Mouse (Mus musculus): ENCODE results near the gene Mtmr12. TPM values are rescaled to one million over a fixed set of nuclear protein-coding genes. Genes with fewer than 3 reads are reported as not detected.

Mtmr12 gene
- polyA plus RNA-seq, 1 experiment from 2014 or later, result 16.5 TPM

DNA sequence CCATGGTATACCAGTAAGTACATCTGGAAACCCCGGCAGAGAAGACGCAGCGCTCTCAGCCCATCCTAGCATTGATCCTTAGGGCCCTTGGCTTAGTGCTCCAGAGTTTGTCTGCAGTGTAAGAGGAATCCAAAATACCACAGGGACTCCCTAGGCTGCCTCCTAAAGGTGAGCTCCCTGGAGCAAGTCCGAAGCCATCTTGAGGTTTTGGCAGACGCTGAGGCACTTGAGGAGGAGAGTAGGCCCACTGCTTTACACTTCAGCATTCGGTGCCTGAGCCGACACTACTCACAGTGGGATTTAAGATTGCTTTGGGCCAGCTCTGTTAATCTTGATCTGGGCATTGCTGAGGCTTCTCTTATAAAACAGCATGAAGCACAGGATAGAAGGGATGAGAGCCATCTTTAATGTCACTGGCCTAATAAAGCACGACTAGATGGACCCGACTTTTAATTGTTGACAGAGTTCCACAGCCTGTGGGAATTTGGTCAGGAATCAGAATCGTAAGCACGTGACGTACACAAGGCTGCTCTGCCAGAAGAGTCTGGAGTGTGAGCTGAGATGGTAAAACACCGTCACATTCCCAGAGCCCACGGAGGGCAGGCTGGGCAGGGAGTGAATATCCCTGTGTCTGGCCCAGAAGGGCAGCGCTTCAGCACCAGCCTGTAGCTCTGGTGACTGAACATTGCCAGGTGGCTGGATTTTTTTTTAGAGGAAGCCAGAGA lies 46.8 kb downstream of the Mtmr12 start:
- ATAC-seq (ENCODE audit: low FRiP score) (no peak), DNase-seq (ENCODE audit: low spot score, missing footprints) (peak; percentile 73)
- WGBS, result 91% methylated on average over 15 of the region's 15 CpGs

DNA sequence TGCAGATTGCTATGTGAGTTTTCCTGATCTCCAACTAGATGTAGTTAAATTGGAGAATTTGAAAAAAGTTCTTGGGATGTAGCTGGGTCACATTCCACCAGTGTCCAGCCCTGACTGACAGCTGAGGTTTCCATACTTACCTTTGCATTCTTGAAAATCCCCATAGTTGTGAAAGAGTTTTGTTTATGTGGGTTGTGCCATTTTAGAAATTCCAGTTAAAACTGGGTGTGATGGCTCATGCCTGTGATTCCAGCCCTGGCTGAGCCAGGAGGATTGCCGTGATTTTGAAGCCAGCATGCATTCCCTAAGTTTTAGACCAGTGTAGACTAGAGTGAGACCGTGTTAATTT lies 47.3 kb downstream of the Mtmr12 start:
- Histone ChIP-seq H3K27me3 (ENCODE audit: control insufficient read depth, insufficient read depth, low read length) (no peaks in the 10 kb centered on the region), H3K4me2 (no peak overlapping the region), H3K9ac (ENCODE audit: low read length) (no peak overlapping the region), H3K36me3 (ENCODE audit: control insufficient read depth, insufficient read depth, low read length) (peaks cover 3% of the 10 kb centered on the region; the same call in 1 of the 2 replicates), H3K4me1 (ENCODE audit: control insufficient read depth, insufficient read depth, low read length) (peaks cover 3% of the 10 kb centered on the region; the same call in 1 of the 2 replicates), H3K27ac (ENCODE audit: low read depth, low read length) (no peak overlapping the region), H3K9me3 (ENCODE audit: control insufficient read depth, low read length) (no peaks in the 10 kb centered on the region), H3K4me3 (ENCODE audit: low read depth, low read length) (no peak overlapping the region)
- peak; percentile 4 for DNase-seq (ENCODE audit: low spot score, missing footprints)
- 94% methylated on average over 2 of the region's 2 CpGs for WGBS
- ATAC-seq (ENCODE audit: low FRiP score), result no peak

More for the DNA sequence above, 46.8 kb downstream of the Mtmr12 start:
- H3K9ac ChIP-seq (ENCODE audit: low read length), result no peak overlapping the region
- no peak overlapping the region for H3K4me2 ChIP-seq
- no peak overlapping the region for H3K27ac ChIP-seq (ENCODE audit: low read depth, low read length)
- H3K4me1 ChIP-seq (ENCODE audit: control insufficient read depth, insufficient read depth, low read length), result peaks cover 9% of the 10 kb centered on the region; the same call in 1 of the 2 replicates
- no peaks in the 10 kb centered on the region for H3K9me3 ChIP-seq (ENCODE audit: control insufficient read depth, low read length)
- no peak overlapping the region for H3K4me3 ChIP-seq (ENCODE audit: low read depth, low read length)
- H3K36me3 ChIP-seq (ENCODE audit: control insufficient read depth, insufficient read depth, low read length), result peaks cover 3% of the 10 kb centered on the region; the same call in 1 of the 2 replicates
- H3K27me3 ChIP-seq (ENCODE audit: control insufficient read depth, insufficient read depth, low read length), result no peaks in the 10 kb centered on the region

DNA sequence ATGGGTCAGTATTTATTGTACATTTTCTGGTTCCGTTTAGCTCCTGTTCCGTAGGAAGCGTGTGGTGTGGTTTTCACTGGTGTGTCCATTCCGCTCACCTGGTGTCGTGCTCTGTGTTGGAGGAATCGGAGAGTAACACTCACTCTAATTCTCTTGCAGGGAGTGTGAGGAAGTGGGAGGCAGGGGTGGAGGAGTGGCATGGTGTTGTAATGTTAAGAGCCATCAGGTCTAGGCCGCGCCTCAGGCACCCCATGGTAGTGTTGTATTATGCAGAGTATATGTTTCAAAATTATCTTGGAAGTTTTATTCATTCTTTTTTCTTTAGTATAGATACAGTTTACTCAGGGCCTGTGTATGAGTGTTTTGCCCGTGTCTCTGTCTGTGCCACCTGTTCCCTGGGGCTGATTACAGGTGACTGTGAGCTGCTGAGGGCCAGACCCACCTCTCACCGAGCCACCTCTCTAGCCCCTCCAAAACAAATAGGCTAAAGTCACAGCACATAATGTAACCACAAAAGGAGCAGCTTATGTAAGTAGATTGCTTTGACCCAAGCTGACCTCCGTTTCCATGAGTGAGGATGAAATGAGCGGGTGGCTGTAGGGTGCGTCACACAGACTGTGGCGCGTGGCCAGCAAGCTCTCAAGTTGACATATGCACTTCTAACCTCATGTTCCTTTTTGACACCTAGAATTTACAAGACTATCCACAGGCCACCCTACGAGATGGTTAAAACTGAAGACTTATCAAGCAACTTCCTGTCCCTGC lies 53.1 kb downstream of the Mtmr12 start:
- peaks cover 4% of the 10 kb centered on the region for H3K36me3 ChIP-seq (ENCODE audit: control insufficient read depth, insufficient read depth, low read length)

DNA sequence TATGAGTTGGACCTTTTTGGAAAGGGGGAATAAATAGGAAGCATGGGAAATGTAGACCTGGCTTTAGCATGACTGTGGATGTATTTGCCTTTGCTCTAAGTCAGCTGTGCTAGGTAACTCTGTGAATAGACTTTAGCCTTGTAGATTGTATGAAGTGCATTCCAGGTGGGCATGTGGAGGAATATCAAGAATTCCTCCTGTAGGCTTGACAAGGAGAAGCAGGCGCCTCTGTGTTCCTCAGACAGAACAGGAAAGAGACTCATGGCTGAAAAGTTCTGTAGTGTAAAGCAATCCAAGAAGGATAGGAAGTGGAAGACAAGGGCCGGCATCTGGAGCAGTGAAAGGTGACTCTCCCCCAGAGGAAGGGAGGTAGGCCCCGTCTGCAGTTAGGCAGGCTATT lies 58.2 kb downstream of the Mtmr12 start:
- no peak for DNase-seq (ENCODE audit: low spot score, missing footprints)
- no peak overlapping the region for H3K27ac ChIP-seq (ENCODE audit: low read depth, low read length)
- WGBS, result 94% methylated on average over 3 of the region's 3 CpGs
- H3K36me3 ChIP-seq (ENCODE audit: control insufficient read depth, insufficient read depth, low read length), result peaks cover 19% of the 10 kb centered on the region
- H3K27me3 ChIP-seq (ENCODE audit: control insufficient read depth, insufficient read depth, low read length), result no peaks in the 10 kb centered on the region
- no peak overlapping the region for H3K9ac ChIP-seq (ENCODE audit: low read length)
- no peaks in the 10 kb centered on the region for H3K9me3 ChIP-seq (ENCODE audit: control insufficient read depth, low read length)
- no peak overlapping the region for H3K4me2 ChIP-seq
- H3K4me3 ChIP-seq (ENCODE audit: low read depth, low read length), result no peak overlapping the region
- no peaks in the 10 kb centered on the region for H3K4me1 ChIP-seq (ENCODE audit: control insufficient read depth, insufficient read depth, low read length)
- ATAC-seq (ENCODE audit: low FRiP score), result no peak

More for the DNA sequence above, 53.1 kb downstream of the Mtmr12 start:
- Histone ChIP-seq H3K27me3 (ENCODE audit: control insufficient read depth, insufficient read depth, low read length) (no peaks in the 10 kb centered on the region), H3K27ac (ENCODE audit: low read depth, low read length) (no peak overlapping the region), H3K9ac (ENCODE audit: low read length) (no peak overlapping the region), H3K4me1 (ENCODE audit: control insufficient read depth, insufficient read depth, low read length) (no peaks in the 10 kb centered on the region), H3K9me3 (ENCODE audit: control insufficient read depth, low read length) (no peaks in the 10 kb centered on the region), H3K4me3 (ENCODE audit: low read depth, low read length) (no peak overlapping the region), H3K4me2 (no peak overlapping the region)
- ATAC-seq (ENCODE audit: low FRiP score) (no peak), DNase-seq (ENCODE audit: low spot score, missing footprints) (peak; percentile 60)
- WGBS, result 93% methylated on average over 16 of the region's 16 CpGs

DNA sequence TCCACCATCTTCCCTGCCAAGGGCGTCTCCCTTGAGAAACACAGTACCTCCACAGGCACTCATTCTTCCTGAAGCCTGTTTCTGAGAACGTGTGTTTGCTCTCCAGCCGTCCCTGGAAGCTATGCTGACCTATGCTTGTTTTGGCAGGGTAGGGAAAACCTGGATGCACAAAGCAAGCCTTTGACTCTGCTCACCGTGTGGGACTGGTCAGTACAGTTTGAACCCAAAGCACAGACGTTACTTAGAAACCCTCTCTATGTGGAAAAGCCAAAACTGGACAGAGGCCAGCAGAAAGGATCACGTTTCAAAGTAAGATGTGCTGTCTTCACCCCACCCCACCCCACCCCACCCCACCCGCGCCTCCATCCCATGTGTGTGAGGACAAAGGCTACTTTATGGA lies 61.6 kb downstream of the Mtmr12 start:
- H3K36me3 ChIP-seq (ENCODE audit: control insufficient read depth, insufficient read depth, low read length), result peaks cover 15% of the 10 kb centered on the region
- 87% methylated on average over 8 of the region's 8 CpGs for WGBS
- H3K4me1 ChIP-seq (ENCODE audit: control insufficient read depth, insufficient read depth, low read length), result no peaks in the 10 kb centered on the region
- no peak overlapping the region for H3K9ac ChIP-seq (ENCODE audit: low read length)
- no peak overlapping the region for H3K4me3 ChIP-seq (ENCODE audit: low read depth, low read length)
- H3K27me3 ChIP-seq (ENCODE audit: control insufficient read depth, insufficient read depth, low read length), result no peaks in the 10 kb centered on the region
- no peak for DNase-seq (ENCODE audit: low spot score, missing footprints)
- H3K4me2 ChIP-seq, result no peak overlapping the region
- H3K27ac ChIP-seq (ENCODE audit: low read depth, low read length), result no peak overlapping the region
- no peaks in the 10 kb centered on the region for H3K9me3 ChIP-seq (ENCODE audit: control insufficient read depth, low read length)
- no peak for ATAC-seq (ENCODE audit: low FRiP score)

DNA sequence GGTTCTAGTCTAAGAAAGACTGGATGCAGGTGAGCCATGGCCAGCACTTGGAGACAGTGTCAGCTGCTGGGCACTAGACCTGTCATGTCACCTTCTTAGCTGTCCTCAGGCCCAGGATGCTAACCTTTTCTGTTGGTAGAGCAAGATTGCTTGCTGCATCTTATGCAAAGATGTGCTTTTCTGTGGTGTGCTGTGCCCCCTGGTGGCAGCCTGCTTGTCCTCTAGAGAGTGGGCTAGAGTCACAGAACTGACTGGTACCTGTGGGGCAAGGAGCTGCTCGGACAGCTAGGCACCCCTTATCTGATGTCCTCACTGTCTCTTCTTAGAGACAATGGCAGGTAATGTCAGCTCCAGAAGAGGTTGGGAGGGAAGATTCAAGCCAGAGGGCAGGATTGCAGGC lies 63.2 kb downstream of the Mtmr12 start:
- Histone ChIP-seq H3K27ac (ENCODE audit: low read depth, low read length) (no peak overlapping the region), H3K4me3 (ENCODE audit: low read depth, low read length) (no peak overlapping the region), H3K27me3 (ENCODE audit: control insufficient read depth, insufficient read depth, low read length) (no peaks in the 10 kb centered on the region), H3K36me3 (ENCODE audit: control insufficient read depth, insufficient read depth, low read length) (peaks cover 15% of the 10 kb centered on the region), H3K9me3 (ENCODE audit: control insufficient read depth, low read length) (no peaks in the 10 kb centered on the region), H3K4me2 (no peak overlapping the region), H3K4me1 (ENCODE audit: control insufficient read depth, insufficient read depth, low read length) (no peaks in the 10 kb centered on the region), H3K9ac (ENCODE audit: low read length) (no peak overlapping the region)
- 61% methylated on average over 1 of the region's 1 CpGs for WGBS
- peak; percentile 63 for ATAC-seq (ENCODE audit: low FRiP score)
- peak; percentile 87 for DNase-seq (ENCODE audit: low spot score, missing footprints)

DNA sequence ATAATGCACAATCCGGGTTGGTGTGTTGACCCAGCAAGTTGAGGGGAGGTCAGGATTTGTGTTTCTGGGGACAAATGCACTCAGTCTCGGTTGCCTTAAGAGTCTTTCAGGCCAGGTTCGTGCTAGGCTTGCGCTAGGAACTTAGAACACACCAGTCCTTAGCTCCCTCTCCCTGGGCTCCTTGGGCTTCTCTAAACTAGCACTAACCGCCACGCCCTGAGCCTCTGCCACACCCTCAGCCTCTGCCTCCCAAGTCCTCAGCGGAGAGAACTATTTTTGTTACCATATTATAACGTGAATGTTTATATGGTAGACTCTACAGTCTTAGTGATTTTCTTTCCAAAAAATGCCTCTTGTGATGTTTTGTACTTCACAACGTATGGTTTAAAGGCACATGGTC lies 66.5 kb downstream of the Mtmr12 start:
- no peak overlapping the region for H3K4me3 ChIP-seq (ENCODE audit: low read depth, low read length)
- DNase-seq (ENCODE audit: low spot score, missing footprints) (no peak), ATAC-seq (ENCODE audit: low FRiP score) (no peak)
- no peaks in the 10 kb centered on the region for H3K4me1 ChIP-seq (ENCODE audit: control insufficient read depth, insufficient read depth, low read length)
- WGBS, result 90% methylated on average over 9 of the region's 9 CpGs
- peaks cover 5% of the 10 kb centered on the region for H3K36me3 ChIP-seq (ENCODE audit: control insufficient read depth, insufficient read depth, low read length)
- H3K9ac ChIP-seq (ENCODE audit: low read length), result no peak overlapping the region
- no peaks in the 10 kb centered on the region for H3K9me3 ChIP-seq (ENCODE audit: control insufficient read depth, low read length)
- no peak overlapping the region for H3K27ac ChIP-seq (ENCODE audit: low read depth, low read length)
- no peaks in the 10 kb centered on the region for H3K27me3 ChIP-seq (ENCODE audit: control insufficient read depth, insufficient read depth, low read length)
- no peak overlapping the region for H3K4me2 ChIP-seq

DNA sequence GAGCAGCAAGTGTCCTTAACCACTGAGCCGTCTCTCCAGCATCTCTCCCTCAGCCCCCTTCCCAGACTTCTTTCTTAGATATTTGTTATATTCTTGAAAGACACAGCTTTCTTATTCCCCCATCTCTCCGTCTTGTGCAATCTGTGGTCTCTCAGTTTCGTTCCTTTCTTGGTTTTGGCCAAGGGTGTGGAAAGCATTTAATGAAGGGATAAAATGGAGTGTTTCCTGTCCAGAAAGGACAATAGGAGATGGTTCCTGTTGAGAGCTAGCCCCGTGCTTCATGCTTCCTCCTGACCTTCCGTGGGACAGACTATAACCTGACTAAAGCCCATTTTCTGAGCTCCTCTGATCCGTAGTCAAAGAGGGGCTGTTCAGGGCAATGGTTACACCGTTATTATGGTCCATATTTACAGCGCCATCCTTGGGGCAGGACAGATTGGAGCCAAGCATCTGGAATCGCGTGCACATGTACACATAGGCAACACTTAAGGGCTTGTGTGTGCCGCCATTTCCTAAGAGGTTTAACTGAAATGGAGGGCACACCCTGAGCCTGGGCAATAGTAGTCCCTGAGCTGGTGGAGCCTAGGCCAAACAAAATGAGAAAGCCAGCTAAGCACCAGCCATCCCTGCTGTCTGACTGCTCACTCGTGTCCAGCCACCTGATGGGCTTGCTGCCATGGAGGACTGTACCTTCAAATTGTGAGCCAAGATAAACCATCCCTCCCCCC lies 68.7 kb downstream of the Mtmr12 start:
- Histone ChIP-seq H3K4me2 (no peak overlapping the region), H3K9ac (ENCODE audit: low read length) (no peak overlapping the region), H3K9me3 (ENCODE audit: control insufficient read depth, low read length) (no peaks in the 10 kb centered on the region), H3K4me1 (ENCODE audit: control insufficient read depth, insufficient read depth, low read length) (no peaks in the 10 kb centered on the region), H3K27me3 (ENCODE audit: control insufficient read depth, insufficient read depth, low read length) (no peaks in the 10 kb centered on the region), H3K27ac (ENCODE audit: low read depth, low read length) (no peak overlapping the region), H3K4me3 (ENCODE audit: low read depth, low read length) (no peak overlapping the region), H3K36me3 (ENCODE audit: control insufficient read depth, insufficient read depth, low read length) (no peaks in the 10 kb centered on the region; the same call in 1 of the 2 replicates)
- ATAC-seq (ENCODE audit: low FRiP score) (no peak), DNase-seq (ENCODE audit: low spot score, missing footprints) (no peak)
- WGBS, result 88% methylated on average over 12 of the region's 12 CpGs
